Mouse (Mus musculus) adrenal gland, postnatal 10 days (tissue): ENCODE data around the gene Ilvbl. TPM values are rescaled to one million over a fixed set of nuclear protein-coding genes. Genes with fewer than 3 reads are reported as not detected.
"Not testable (repeated sequence)": the region's sequence is repeated elsewhere in the genome, so short reads cannot be mapped to it uniquely, and the experiment has no call there.

Experiments used
- DNase-seq: peaks from one replicate; pipeline ENCODE4 v3.0.0; 2021; ENCODE audit warnings: mixed read lengths
- long read RNA-seq, 2 experiments: library from polyadenylated mRNA; stranded (forward); transcript quantifications; one replicate each; pipeline ENCODE4 v2.0.0; 2021
- total RNA-seq, 2 experiments: library from RNA; stranded (reverse); gene quantifications; 2 replicates each; pipeline ENCODE4 v1.2.3; 2021

Gene Ilvbl
- 10 to 100 TPM; 54.0 to 55.1 TPM for total RNA-seq
- long read RNA-seq, experiment 1, transcript Ilvbl-201 (16 exons, 2,329 nt) = minor isoform, 6 of 138 reads
- long read RNA-seq, experiment 1, transcript Ilvbl-209 (15 exons, 2,233 nt) = major isoform, 78 of 138 reads
- long read RNA-seq, experiment 1, partial matches to known transcripts = 13 of 138 reads
- long read RNA-seq, experiment 1, other reads (novel, unspliced or antisense) = 39 of 138 reads
- long read RNA-seq, experiment 2, transcript Ilvbl-209 (15 exons, 2,233 nt) = major isoform, 23 of 47 reads
- long read RNA-seq, experiment 2, partial matches to known transcripts = 4 of 47 reads
- long read RNA-seq, experiment 2, other reads (novel, unspliced or antisense) = 17 of 47 reads

- peak; percentile 96 for DNase-seq
These were observed at the start of gene Ilvbl for GRCm38 (mm10) chr10:78574250-78575104. Ilvbl (plus strand) TSS chr10:78574346.

- not testable (repeated sequence) for DNase-seq
These were observed 49.1 kb upstream of the Ilvbl start for GRCm38 (mm10) chr10:78525071-78525470.

- DNase-seq = peak; percentile 28
These were observed 48.6 kb upstream of the Ilvbl start for GRCm38 (mm10) chr10:78525511-78525910.

- DNase-seq = peak; percentile 49
These were observed 33.2 kb upstream of the Ilvbl start for GRCm38 (mm10) chr10:78540943-78541342.

- no peak for DNase-seq
These were observed 9.1 kb upstream of the Ilvbl start for GRCm38 (mm10) chr10:78565070-78565469.

- DNase-seq = no peak
These were observed 5.0 kb upstream of the Ilvbl start for GRCm38 (mm10) chr10:78569191-78569590.

GRCm38 (mm10) chr10:78569686-78570085 lies 4.5 kb upstream of the Ilvbl start:
- no peak for DNase-seq

GRCm38 (mm10) chr10:78570416-78570815 lies 3.7 kb upstream of the Ilvbl start:
- DNase-seq = no peak

- DNase-seq = no peak
These were observed 3.2 kb upstream of the Ilvbl start for GRCm38 (mm10) chr10:78570897-78571296.

- no peak for DNase-seq
These were observed 920 bp upstream of the Ilvbl start for GRCm38 (mm10) chr10:78573226-78573625.

GRCm38 (mm10) chr10:78575105-78575632 lies 1.0 kb downstream of the Ilvbl start:
- DNase-seq = no peak

- peak; percentile 80 for DNase-seq
These were observed 1.5 kb downstream of the Ilvbl start for GRCm38 (mm10) chr10:78575690-78576089.

GRCm38 (mm10) chr10:78576435-78577184 lies 2.5 kb downstream of the Ilvbl start:
- DNase-seq = no peak

GRCm38 (mm10) chr10:78578204-78578603 lies 4.1 kb downstream of the Ilvbl start:
- no peak for DNase-seq

GRCm38 (mm10) chr10:78581121-78581520 lies 7.0 kb downstream of the Ilvbl start:
- no peak for DNase-seq

GRCm38 (mm10) chr10:78583347-78583746 lies 9.2 kb downstream of the Ilvbl start:
- no peak for DNase-seq

- no peak for DNase-seq
These were observed 9.8 kb downstream of the Ilvbl start for GRCm38 (mm10) chr10:78583939-78584338.

GRCm38 (mm10) chr10:78584996-78585395 lies 10.8 kb downstream of the Ilvbl start:
- no peak for DNase-seq

GRCm38 (mm10) chr10:78585606-78586005 lies 11.5 kb downstream of the Ilvbl start:
- DNase-seq = no peak

GRCm38 (mm10) chr10:78586026-78586425 lies 11.9 kb downstream of the Ilvbl start:
- no peak for DNase-seq

GRCm38 (mm10) chr10:78589291-78589690 lies 15.1 kb downstream of the Ilvbl start:
- no peak for DNase-seq

- no peak for DNase-seq
These were observed 15.8 kb downstream of the Ilvbl start for GRCm38 (mm10) chr10:78589901-78590300.
